Mouse (Mus musculus) cerebellum, adult 11-12 months (tissue): ENCODE results near the gene Nek1.

ENCODE experiments used
- DNase-seq: peaks from one replicate; pipeline ENCODE4 v3.0.0; 2022

The Nek1 gene

DNA sequence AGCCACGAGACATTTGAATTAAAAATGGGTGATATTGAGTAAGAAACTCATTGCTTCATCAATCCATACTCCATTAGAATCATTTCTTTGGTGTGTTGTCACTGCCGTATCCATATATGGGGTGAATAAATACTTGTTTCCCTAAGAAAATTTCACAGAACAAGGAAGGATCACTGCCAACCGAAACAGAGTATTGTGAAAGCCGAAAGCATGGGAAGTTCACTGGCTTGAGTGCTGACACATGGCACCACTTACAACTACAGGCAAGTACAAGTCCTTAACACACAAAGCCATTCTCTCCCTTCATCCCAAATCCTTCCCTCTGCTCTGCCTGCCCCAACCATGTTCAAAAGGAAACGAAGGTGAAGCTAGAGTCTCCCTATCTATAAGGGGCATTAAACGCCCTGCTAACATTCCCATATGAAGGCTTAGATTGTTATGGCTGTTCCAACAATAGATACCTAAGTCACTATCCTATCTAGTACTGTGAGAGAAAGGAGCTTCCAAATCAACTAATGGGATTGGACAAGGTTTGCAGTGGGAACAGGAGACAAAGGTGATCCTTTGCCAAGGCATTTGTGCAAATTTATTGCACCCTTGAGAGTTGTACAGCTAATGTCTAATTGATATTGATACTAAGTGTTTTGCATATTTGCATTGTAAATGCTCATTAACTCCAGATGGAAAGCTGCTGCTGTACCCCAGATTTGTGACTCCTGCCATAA, 168.6 kb downstream of the Nek1 start:
- DNase-seq, result no peak

- DNase-seq, result no peak
Observed at GRCm38 (mm10) chr8:61162186-61162566, 169.2 kb downstream of the Nek1 start.

DNA sequence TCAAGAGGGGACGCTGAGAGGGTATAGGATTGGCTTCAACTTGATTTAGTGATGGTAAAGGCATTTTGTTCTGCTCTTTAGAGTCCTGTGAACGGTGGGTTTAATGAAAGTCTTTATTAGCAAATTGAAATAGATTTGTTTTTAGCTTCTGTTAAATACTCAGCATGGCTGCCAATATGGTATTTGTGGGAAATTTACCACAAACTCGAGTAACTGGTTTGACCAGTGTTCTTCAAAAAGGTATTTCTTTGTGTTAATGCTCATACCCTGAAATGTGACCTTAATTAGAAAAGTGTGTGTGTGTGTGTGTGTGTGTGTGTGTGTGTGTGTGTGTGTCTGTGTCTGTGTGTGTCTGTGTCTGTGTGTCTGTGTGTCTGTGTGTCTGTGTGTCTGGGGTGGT, 178.6 kb downstream of the Nek1 start:
- no peak for DNase-seq

DNA sequence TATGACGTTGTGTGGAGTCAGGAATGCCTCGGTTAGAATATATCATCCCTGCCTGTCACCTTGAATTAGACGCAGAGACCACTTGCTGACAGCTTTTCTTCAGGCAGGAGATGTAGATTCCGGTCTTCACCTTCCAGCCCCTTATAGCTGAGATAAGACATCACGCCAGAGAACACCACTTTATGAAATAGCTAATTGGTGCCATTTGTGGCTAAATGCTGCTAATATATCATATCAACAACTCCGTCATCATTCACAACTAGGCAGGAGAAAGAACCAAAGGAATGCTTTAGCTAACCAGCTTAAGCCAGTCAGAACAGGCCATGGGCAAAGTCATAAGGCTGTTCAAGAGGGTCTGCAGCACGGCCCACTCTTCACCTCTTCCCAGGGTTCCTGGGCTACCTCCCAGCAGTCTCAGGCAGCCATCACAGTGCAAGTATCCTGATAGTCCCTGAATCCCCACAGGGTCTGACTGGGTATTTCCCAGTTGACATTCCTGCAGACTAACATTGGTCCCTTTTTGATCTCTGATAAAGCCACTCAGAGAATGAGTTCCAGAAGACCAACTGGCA, 181.0 kb downstream of the Nek1 start:
- no peak for DNase-seq

DNA sequence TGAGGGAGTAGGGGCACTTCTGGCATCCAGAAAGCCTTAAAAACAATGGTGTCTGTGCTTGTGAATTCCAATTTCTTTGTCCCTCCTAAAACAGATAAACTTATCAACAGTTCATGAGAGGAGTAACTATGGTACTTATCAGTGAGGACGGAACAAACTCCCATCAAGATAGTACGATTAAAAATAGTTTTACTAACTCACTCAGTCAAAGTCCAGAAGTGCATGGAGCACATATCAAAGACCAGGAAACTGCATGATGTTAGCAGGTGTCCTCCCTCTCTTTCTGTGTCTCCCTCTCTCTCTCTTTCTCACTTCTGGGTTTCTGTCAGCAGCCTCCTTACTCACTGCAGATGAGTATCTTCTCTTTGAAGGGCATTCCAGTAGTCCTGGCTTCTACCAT, 182.9 kb downstream of the Nek1 start:
- no peak for DNase-seq

DNA sequence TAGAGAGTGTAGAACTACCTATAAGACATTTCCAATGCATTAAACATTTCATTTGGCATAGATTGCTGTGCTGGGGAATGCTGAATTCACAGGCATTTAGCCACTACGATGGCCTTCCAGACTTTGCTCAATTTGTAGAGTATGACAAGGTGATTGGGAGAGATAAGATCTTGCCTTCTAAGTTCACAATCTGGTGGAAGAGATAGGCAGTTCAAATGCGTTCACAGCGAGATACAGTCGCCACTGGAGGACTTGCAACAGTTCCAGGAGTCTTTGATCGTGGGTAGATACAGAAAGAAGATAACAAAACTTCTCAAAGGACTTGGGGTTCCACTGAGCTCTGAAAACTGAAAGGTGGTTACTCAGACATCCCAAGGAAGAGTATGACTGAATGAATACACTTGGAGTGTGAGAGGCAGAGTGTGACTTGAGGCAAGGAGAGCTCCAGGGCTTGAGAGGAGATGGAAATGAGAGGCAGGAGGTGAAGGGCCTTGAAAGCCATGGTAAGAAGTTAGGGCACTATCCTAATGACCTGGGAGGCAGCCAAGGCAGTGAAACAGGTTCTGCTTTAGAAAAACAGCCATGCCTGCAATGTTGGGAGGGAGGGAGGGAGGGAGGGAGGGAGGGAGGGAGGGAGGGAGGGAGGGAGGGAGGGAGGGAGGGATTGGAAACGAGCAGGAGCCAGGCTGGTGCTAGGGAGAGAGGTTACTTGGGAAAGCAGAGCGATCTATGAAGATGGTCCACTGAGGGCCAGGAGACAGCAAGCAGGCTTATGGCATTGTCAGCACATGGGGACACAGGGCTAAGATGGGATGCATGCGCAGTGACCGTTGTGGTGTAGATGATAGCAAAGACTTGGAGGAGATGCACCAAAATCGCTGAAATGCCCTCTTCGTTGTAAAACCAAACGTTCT, 184.9 kb downstream of the Nek1 start:
- DNase-seq, result no peak

GRCm38 (mm10) chr8:61178594-61179140, 185.7 kb downstream of the Nek1 start:
- no peak for DNase-seq
